Mouse (Mus musculus): ENCODE data around the gene BC024063.
"Not testable (repeated sequence)": the region's sequence is repeated elsewhere in the genome, so short reads cannot be mapped to it uniquely, and the experiment has no call there.

BC024063 gene

GRCm38 (mm10) chr10:82082728-82083621 is at the start of gene BC024063:
TSS of gene BC024063 (plus strand) at chr10:82083353.
- in situ Hi-C loops (cut with MboI; ENCODE audit: low sequenced_read_pairs), result not testable (repeated sequence)

- in situ Hi-C loops (cut with MboI; ENCODE audit: low sequenced_read_pairs), result loop anchor here (10.0 kb wide), 1 partner anchor 123 kb away; no protein-coding TSS in a partner anchor
These were observed 41.0 kb upstream of the BC024063 start for GRCm38 (mm10) chr10:82042191-82042590.

- in situ Hi-C loops (cut with MboI; ENCODE audit: low sequenced_read_pairs), result loop anchor here (10.0 kb wide), 1 partner anchor 118 kb away; no protein-coding TSS in a partner anchor
These were observed 36.5 kb upstream of the BC024063 start for GRCm38 (mm10) chr10:82046603-82047002.

GRCm38 (mm10) chr10:82047597-82048459 is 35.3 kb upstream of the BC024063 start, which contains the start of gene Zfp873:
TSS of gene Zfp873 (plus strand) at chr10:82048123.
- in situ Hi-C loops (cut with MboI; ENCODE audit: low sequenced_read_pairs), result loop anchor here (10.0 kb wide), 1 partner anchor 117 kb away; no protein-coding TSS in a partner anchor

- in situ Hi-C loops (cut with MboI; ENCODE audit: low sequenced_read_pairs), result loop anchor here (10.0 kb wide), 1 partner anchor 116 kb away; no protein-coding TSS in a partner anchor
These were observed 34.7 kb upstream of the BC024063 start for GRCm38 (mm10) chr10:82048460-82048804.

GRCm38 (mm10) chr10:82083622-82083971 is 444 bp downstream of the BC024063 start:
- in situ Hi-C loops (cut with MboI; ENCODE audit: low sequenced_read_pairs), result not testable (repeated sequence)

- in situ Hi-C loops (cut with MboI; ENCODE audit: low sequenced_read_pairs), result no loop called here
These were observed 34.1 kb downstream of the BC024063 start for GRCm38 (mm10) chr10:82117206-82117605.

- in situ Hi-C loops (cut with MboI; ENCODE audit: low sequenced_read_pairs), result no loop called here
These were observed 44.8 kb downstream of the BC024063 start, which contains the start of gene AU041133 for GRCm38 (mm10) chr10:82127850-82128401. TSS of gene AU041133 (plus strand) at chr10:82128013.

- in situ Hi-C loops (cut with MboI; ENCODE audit: low sequenced_read_pairs), result no loop called here
These were observed 62.1 kb downstream of the BC024063 start for GRCm38 (mm10) chr10:82145282-82145681.

- in situ Hi-C loops (cut with MboI; ENCODE audit: low sequenced_read_pairs), result no loop called here
These were observed 64.4 kb downstream of the BC024063 start for GRCm38 (mm10) chr10:82147571-82147970.

Measured in CH12F3 (cell line).